Mouse (Mus musculus) CH12.LX (cell line): ENCODE data around the gene Kcnip4. TPM values are rescaled to one million over a fixed set of nuclear protein-coding genes. Genes with fewer than 3 reads are reported as not detected.

ENCODE experiments used
- DNase-seq: peaks from one replicate; pipeline ENCODE4 v3.0.0-alpha.2; 2013; ENCODE audit errors: extremely low read depth
- H3K27ac ChIP-seq: 2 replicates; pipeline ENCODE4 v1.5.1; 2012; ENCODE audit warnings: low read depth, mild to moderate bottlenecking, control low read depth, moderate library complexity; ENCODE audit not compliant: insufficient read depth
- H3K27me3 ChIP-seq: replicated peaks from 2 replicates; pipeline ENCODE3; 2012; ENCODE audit warnings: inconsistent platforms
- H3K36me3 ChIP-seq, 2 experiments: replicated peaks in 1 of 2; 2 replicates each; pipeline versions ENCODE3 to v1.6.1; 2012; ENCODE audit warnings: inconsistent platforms in 1 of 2, low read length in 1 of 2, mild to moderate bottlenecking in 1 of 2, mixed read lengths in 1 of 2, moderate library complexity in 1 of 2; ENCODE audit not compliant: control insufficient read depth in 1 of 2, insufficient read depth in 1 of 2
- H3K4me1 ChIP-seq, 2 experiments: 2 replicates each; pipeline ENCODE4 v1.6.1; 2012; ENCODE audit warnings: inconsistent platforms in 1 of 2, moderate library complexity in 1 of 2; ENCODE audit not compliant: insufficient read depth in 2 of 2, control insufficient read depth in 1 of 2
- H3K4me2 ChIP-seq: 2 replicates; pipeline ENCODE4 v1.6.1; 2012; ENCODE audit warnings: low read depth, mild to moderate bottlenecking, control low read depth; ENCODE audit not compliant: poor library complexity, insufficient read depth, severe bottlenecking
- H3K4me3 ChIP-seq, 3 experiments: fragments of 150-350 bp in 1 of 3; sonication (generic) in 1 of 3; replicated peaks in 1 of 3; 2 replicates each; pipeline versions ENCODE3 to v1.5.1; 2011 to 2012; ENCODE audit warnings: low read depth in 2 of 3, low read length in 2 of 3, mild to moderate bottlenecking in 2 of 3, moderate library complexity in 2 of 3, control low read depth in 1 of 3, improper control_type of control experiment in 1 of 3, inconsistent platforms in 1 of 3, mixed read lengths in 1 of 3; ENCODE audit not compliant: poor library complexity in 1 of 3
- H3K79me2 ChIP-seq: replicated peaks from 2 replicates; pipeline ENCODE4 v1.6.1; 2012; ENCODE audit warnings: mild to moderate bottlenecking, moderate library complexity; ENCODE audit not compliant: control insufficient read depth, poor library complexity, insufficient read depth, severe bottlenecking; ENCODE audit errors: extremely low read depth
- H3K9ac ChIP-seq: 2 replicates; pipeline ENCODE4 v1.6.1; 2012; ENCODE audit warnings: low read depth, mild to moderate bottlenecking, control low read depth, moderate library complexity; ENCODE audit not compliant: insufficient read depth
- H3K9me3 ChIP-seq: replicated peaks from 2 replicates; pipeline ENCODE3; 2012; ENCODE audit warnings: low read length, inconsistent platforms, mixed read lengths
- BHLHE40 ChIP-seq: IDR thresholded peaks from 2 replicates; pipeline ENCODE4 v1.6.1; 2011; ENCODE audit warnings: mild to moderate bottlenecking, low read depth, low read length, improper control_type of control experiment
- CHD1 ChIP-seq: IDR thresholded peaks from 2 replicates; pipeline ENCODE4 v1.6.1; 2012; ENCODE audit warnings: low read depth, low read length, improper control_type of control experiment, inconsistent platforms
- CTCF ChIP-seq, 2 experiments: IDR thresholded peaks in 1 of 2; conservative IDR thresholded peaks in 1 of 2; 2 replicates each; pipeline ENCODE4 v1.5.1; 2011 to 2012; ENCODE audit warnings: low read depth in 2 of 2, low read length in 2 of 2, improper control_type of control experiment in 1 of 2, inconsistent platforms in 1 of 2, mild to moderate bottlenecking in 1 of 2, moderate library complexity in 1 of 2
- E2F4 ChIP-seq: IDR thresholded peaks from 2 replicates; pipeline ENCODE4 v1.6.1; 2011; ENCODE audit warnings: low read depth, low read length, improper control_type of control experiment; ENCODE audit not compliant: insufficient replicate concordance
- EP300 ChIP-seq: IDR thresholded peaks from 2 replicates; pipeline ENCODE4 v1.6.1; 2011; ENCODE audit warnings: low read length, improper control_type of control experiment
- ETS1 ChIP-seq: conservative IDR thresholded peaks from 2 replicates; pipeline ENCODE4 v1.6.1; 2012; ENCODE audit warnings: low read depth, mild to moderate bottlenecking, inconsistent platforms, low read length, improper control_type of control experiment, moderate library complexity
- IRF4 ChIP-seq: IDR thresholded peaks from 2 replicates; pipeline ENCODE4 v1.6.1; 2014; ENCODE audit warnings: low read depth, mild to moderate bottlenecking, inconsistent platforms, low read length, improper control_type of control experiment
- KAT2A ChIP-seq: IDR thresholded peaks from 2 replicates; pipeline ENCODE4 v1.6.1; 2012; ENCODE audit warnings: low read length, improper control_type of control experiment, inconsistent platforms; ENCODE audit not compliant: insufficient replicate concordance
- MAFK ChIP-seq: IDR thresholded peaks from 2 replicates; pipeline ENCODE4 v1.6.1; 2011; ENCODE audit warnings: low read length, improper control_type of control experiment; ENCODE audit not compliant: insufficient replicate concordance
- MAX ChIP-seq: IDR thresholded peaks from 2 replicates; pipeline ENCODE4 v1.6.1; 2011; ENCODE audit warnings: low read length, improper control_type of control experiment
- MAZ ChIP-seq: IDR thresholded peaks from 2 replicates; pipeline ENCODE4 v1.6.1; 2012; ENCODE audit warnings: low read depth, mild to moderate bottlenecking, inconsistent platforms, low read length, improper control_type of control experiment, moderate library complexity
- MEF2A ChIP-seq: IDR thresholded peaks from 2 replicates; pipeline ENCODE4 v1.6.1; 2014; ENCODE audit warnings: low read depth, mild to moderate bottlenecking, inconsistent platforms, low read length, improper control_type of control experiment, borderline replicate concordance
- NELFE ChIP-seq: IDR thresholded peaks from 2 replicates; pipeline ENCODE4 v1.6.1; 2011; ENCODE audit warnings: low read depth, low read length, improper control_type of control experiment
- NRF1 ChIP-seq: IDR thresholded peaks from 2 replicates; pipeline ENCODE4 v1.6.1; 2014; ENCODE audit warnings: low read depth, mild to moderate bottlenecking, inconsistent platforms, low read length, improper control_type of control experiment, moderate library complexity
- RCOR1 ChIP-seq: conservative IDR thresholded peaks from 2 replicates; pipeline ENCODE4 v1.6.1; 2012; ENCODE audit warnings: low read depth, mild to moderate bottlenecking, inconsistent platforms, low read length, improper control_type of control experiment
- ZC3H11A ChIP-seq: IDR thresholded peaks from 2 replicates; pipeline ENCODE4 v1.6.1; 2012; ENCODE audit warnings: low read depth, mild to moderate bottlenecking, inconsistent platforms, low read length, improper control_type of control experiment
- ZKSCAN1 ChIP-seq: IDR thresholded peaks from 2 replicates; pipeline ENCODE4 v1.6.1; 2012; ENCODE audit warnings: low read depth, inconsistent platforms, low read length, improper control_type of control experiment, borderline replicate concordance
- ZMIZ1 ChIP-seq: IDR thresholded peaks from 2 replicates; pipeline ENCODE4 v1.6.1; 2012; ENCODE audit warnings: low read depth, mild to moderate bottlenecking, inconsistent platforms, low read length, improper control_type of control experiment
- dilution Hi-C: fragments of 300-500 bp; cut with MboI; formaldehyde crosslinking; loops from 2 replicates; pipeline ENCODE4 v1.14.3; 2020; ENCODE audit warnings: low sequenced_read_pairs; ENCODE audit not compliant: extremely low pct_unique_long_range_greater_than_20kb, extremely low pct_ligation_motif_present
- in situ Hi-C: fragments of 300-500 bp; cut with MboI; formaldehyde crosslinking; loops from 3 replicates; pipeline ENCODE4 v1.14.3; 2019; ENCODE audit warnings: low sequenced_read_pairs, low pct_ligation_motif_present, low pct_unique_long_range_greater_than_20kb, mixed read lengths
- polyA plus RNA-seq: library from polyadenylated mRNA; unstranded; fragments of >175 nt; gene quantifications from 2 replicates; pipeline ENCODE4 v1.2.1, GENCODE M21; 2012; ENCODE audit warnings: low read depth; ENCODE audit not compliant: insufficient read length
- total RNA-seq, 2 experiments: library from RNA; depleted of rRNA; stranded (reverse); fragments of 300-350 nt in 1 of 2; fragments of >200 nt in 1 of 2; gene quantifications; 2 replicates each; pipeline ENCODE4 v1.2.3; 2012 to 2014

The Kcnip4 gene
- total and polyA plus RNA-seq, 3 experiments: 0.80 TPM; not detected in 2

GRCm38 (mm10) chr5:49047960-49048359 lies 476.7 kb downstream of the Kcnip4 start:
- Histone ChIP-seq H3K27ac (no peak overlapping the region), H3K4me3 (no peak overlapping the region), H3K36me3 (no peaks in the 10 kb centered on the region), H3K9ac (no peak overlapping the region), H3K4me2 (no peak overlapping the region), H3K79me2 (no peaks in the 10 kb centered on the region), H3K4me1 (no peaks in the 10 kb centered on the region), H3K9me3 (peaks cover 12% of the 10 kb centered on the region), H3K27me3 (no peaks in the 10 kb centered on the region)
- in situ Hi-C loops: no loop called here
- no peak for TF ChIP-seq NELFE
- TF ChIP-seq ZMIZ1: no peak
- TF ChIP-seq MAFK: no peak
- TF ChIP-seq EP300: no peak
- no peak for TF ChIP-seq MAZ
- no peak for TF ChIP-seq CTCF (conservative IDR thresholded peaks at IDR 0.05 in 1 of 2, IDR thresholded peaks at IDR 0.05 in 1 of 2; ENCODE audit: low read depth in 2 of 2, low read length in 2 of 2)
- dilution Hi-C loops: no loop called here
- DNase-seq: no peak

GRCm38 (mm10) chr5:49041259-49041845 lies 483.4 kb downstream of the Kcnip4 start:
- no peaks in the 10 kb centered on the region for H3K4me1 ChIP-seq
- no peak for DNase-seq

GRCm38 (mm10) chr5:48997359-48997758 lies 527.3 kb downstream of the Kcnip4 start:
- in situ Hi-C loops (no loop called here), dilution Hi-C loops (no loop called here)

More at GRCm38 (mm10) chr5:49041259-49041845, 483.4 kb downstream of the Kcnip4 start:
- dilution Hi-C loops (no loop called here), in situ Hi-C loops (no loop called here)
- Histone ChIP-seq H3K4me2 (no peak overlapping the region), H3K9me3 (peaks cover 8% of the 10 kb centered on the region), H3K79me2 (no peaks in the 10 kb centered on the region), H3K9ac (no peak overlapping the region), H3K27me3 (no peaks in the 10 kb centered on the region), H3K36me3 (no peaks in the 10 kb centered on the region), H3K27ac (no peak overlapping the region), H3K4me3 (no peak overlapping the region)
- TF ChIP-seq IRF4 (no peak), NRF1 (no peak), MAFK (no peak), MEF2A (no peak)

More at GRCm38 (mm10) chr5:48997359-48997758, 527.3 kb downstream of the Kcnip4 start:
- H3K4me3 ChIP-seq: no peak overlapping the region
- H3K4me2 ChIP-seq: no peak overlapping the region
- H3K9me3 ChIP-seq: peaks cover 21% of the 10 kb centered on the region
- TF ChIP-seq CHD1: no peak
- TF ChIP-seq ETS1: no peak
- no peak for TF ChIP-seq ZC3H11A
- no peak for TF ChIP-seq BHLHE40
- no peak for TF ChIP-seq KAT2A
- no peak for TF ChIP-seq RCOR1
- TF ChIP-seq CTCF (conservative IDR thresholded peaks at IDR 0.05 in 1 of 2, IDR thresholded peaks at IDR 0.05 in 1 of 2; ENCODE audit: low read depth in 2 of 2, low read length in 2 of 2): no peak
- TF ChIP-seq E2F4: no peak
- TF ChIP-seq MAX: no peak
- no peak for TF ChIP-seq ZKSCAN1
- H3K27ac ChIP-seq: no peak overlapping the region
- no peak for DNase-seq
- no peaks in the 10 kb centered on the region for H3K27me3 ChIP-seq
- H3K79me2 ChIP-seq: no peaks in the 10 kb centered on the region
- H3K36me3 ChIP-seq: no peaks in the 10 kb centered on the region
- no peaks in the 10 kb centered on the region for H3K4me1 ChIP-seq
- H3K9ac ChIP-seq: no peak overlapping the region
